Mouse (Mus musculus) left cerebral cortex, postnatal 10 days (tissue): Measurements from ENCODE around the gene Neu1. TPM values are rescaled to one million over a fixed set of nuclear protein-coding genes. Genes with fewer than 3 reads are reported as not detected.
"Not testable (repeated sequence)": the region's sequence is repeated elsewhere in the genome, so short reads cannot be mapped to it uniquely, and the experiment has no call there.

Experiments used
- DNase-seq, 2 experiments: peaks; one replicate each; pipeline ENCODE4 v3.0.0; 2021 to 2022; ENCODE audit warnings: low spot score in 2 of 2, mixed read lengths in 1 of 2; ENCODE audit errors: extremely low spot score in 1 of 2
- intact Hi-C: fragments of 180-260 bp; cut with DNase I; formaldehyde crosslinking; loops from one replicate; pipeline ENCODE4 v1.15.1; 2025
- total RNA-seq, 2 experiments: library from RNA; stranded (reverse); gene quantifications; 2 replicates each; pipeline ENCODE4 v1.2.3; 2021

The Neu1 gene
- total RNA-seq, 2 experiments from 2014 or later, result 23.8 to 27.3 TPM

GRCm38 (mm10) chr17:34899053-34899889 is 31.8 kb upstream of the Neu1 start:
- DNase-seq, result peak in 1 of 2 experiments; percentile 67

GRCm38 (mm10) chr17:34899890-34900243 is 31.2 kb upstream of the Neu1 start:
- intact Hi-C loops, result no loop called here
- DNase-seq, result no peak

More at GRCm38 (mm10) chr17:34899053-34899889, 31.8 kb upstream of the Neu1 start:
- intact Hi-C loops, result no loop called here

GRCm38 (mm10) chr17:34900826-34901225 is 30.2 kb upstream of the Neu1 start:
- intact Hi-C loops, DNase-seq: not testable (repeated sequence)

- DNase-seq, intact Hi-C loops: not testable (repeated sequence)
Measured at GRCm38 (mm10) chr17:34901948-34902347, 29.1 kb upstream of the Neu1 start.

- intact Hi-C loops, result no loop called here
- no peak for DNase-seq
Measured at GRCm38 (mm10) chr17:34902895-34903294, 28.2 kb upstream of the Neu1 start.

GRCm38 (mm10) chr17:34910982-34911381 is 20.1 kb upstream of the Neu1 start:
- no peak for DNase-seq
- intact Hi-C loops, result no loop called here

- intact Hi-C loops, result no loop called here
- DNase-seq, result peak in 1 of 2 experiments; percentile 73
Measured at GRCm38 (mm10) chr17:34911945-34912351, 19.1 kb upstream of the Neu1 start.

- intact Hi-C loops, result no loop called here
- peak in 1 of 2 experiments; percentile 15 for DNase-seq
Measured at GRCm38 (mm10) chr17:34913930-34914665, 17.0 kb upstream of the Neu1 start, which contains the start of gene Slc44a4. Gene Slc44a4 (plus strand): TSS chr17:34914466.

- peak in 1 of 2 experiments; percentile 21 for DNase-seq
Measured at GRCm38 (mm10) chr17:34915410-34915831, 15.6 kb upstream of the Neu1 start.

GRCm38 (mm10) chr17:34916316-34916715 is 14.7 kb upstream of the Neu1 start:
- intact Hi-C loops, result no loop called here
- DNase-seq, result no peak

More at GRCm38 (mm10) chr17:34915410-34915831, 15.6 kb upstream of the Neu1 start:
- intact Hi-C loops, result no loop called here

GRCm38 (mm10) chr17:34917188-34917587 is 13.9 kb upstream of the Neu1 start:
- intact Hi-C loops, result no loop called here
- DNase-seq, result no peak

- no peak for DNase-seq
- intact Hi-C loops, result no loop called here
Measured at GRCm38 (mm10) chr17:34922939-34923338, 8.1 kb upstream of the Neu1 start.

- DNase-seq, result no peak
- intact Hi-C loops, result no loop called here
Measured at GRCm38 (mm10) chr17:34924258-34924657, 6.8 kb upstream of the Neu1 start.

GRCm38 (mm10) chr17:34927306-34928019 is 3.6 kb upstream of the Neu1 start:
- no peak for DNase-seq
- intact Hi-C loops, result no loop called here

- intact Hi-C loops, result no loop called here
- DNase-seq, result no peak
Measured at GRCm38 (mm10) chr17:34928841-34929240, 2.2 kb upstream of the Neu1 start.

GRCm38 (mm10) chr17:34931735-34932098 is 664 bp downstream of the Neu1 start:
- intact Hi-C loops, result no loop called here
- DNase-seq, result peak in 1 of 2 experiments; percentile 20

GRCm38 (mm10) chr17:34932287-34932686 is 1.2 kb downstream of the Neu1 start:
- intact Hi-C loops, result no loop called here
- DNase-seq, result no peak

GRCm38 (mm10) chr17:34934031-34934430 is 3.0 kb downstream of the Neu1 start:
- DNase-seq, result no peak
- intact Hi-C loops, result no loop called here

- no peak for DNase-seq
- intact Hi-C loops, result no loop called here
Measured at GRCm38 (mm10) chr17:34934830-34935229, 3.8 kb downstream of the Neu1 start.
